Mouse (Mus musculus) lung, embryonic 16.5 days (tissue): Measurements from ENCODE around the gene Pam. TPM values are rescaled to one million over a fixed set of nuclear protein-coding genes. Genes with fewer than 3 reads are reported as not detected.

Source experiments
- ATAC-seq: fragments of 200-750 bp; cut with Nextera tagmentation; 2 replicates; pipeline ENCODE4 v1.8.0; 2017; ENCODE audit warnings: low read depth, mild to moderate bottlenecking, moderate library complexity
- H3K27ac ChIP-seq: fragments of 300-500 bp; sonication (generic); 2 replicates; pipeline ENCODE4 v1.5.1; 2014; ENCODE audit warnings: mild to moderate bottlenecking, control low read depth, low read length
- H3K27me3 ChIP-seq: fragments of 300-500 bp; sonication (generic); 2 replicates; pipeline ENCODE4 v1.6.1; 2014; ENCODE audit warnings: low read depth, low read length, mixed read lengths; ENCODE audit not compliant: control insufficient read depth, insufficient read depth
- H3K36me3 ChIP-seq: fragments of 300-500 bp; sonication (generic); 2 replicates; pipeline ENCODE4 v1.6.1; 2014; ENCODE audit warnings: low read length; ENCODE audit not compliant: control insufficient read depth, insufficient read depth
- H3K4me1 ChIP-seq: fragments of 300-500 bp; sonication (generic); replicated peaks from 2 replicates; pipeline ENCODE4 v1.6.1; 2014; ENCODE audit warnings: low read length, mixed read lengths; ENCODE audit not compliant: control insufficient read depth, insufficient read depth
- H3K4me2 ChIP-seq: fragments of 300-500 bp; sonication (generic); 2 replicates; pipeline ENCODE4 v1.6.1; 2014; ENCODE audit warnings: low read depth, low read length, control low read depth
- H3K4me3 ChIP-seq: fragments of 300-500 bp; sonication (generic); 2 replicates; pipeline ENCODE4 v1.5.1; 2014; ENCODE audit warnings: mild to moderate bottlenecking, low read length, control low read depth
- H3K9ac ChIP-seq: fragments of 300-500 bp; sonication (generic); 2 replicates; pipeline ENCODE4 v1.6.1; 2014; ENCODE audit warnings: low read length, control low read depth
- H3K9me3 ChIP-seq: fragments of 300-500 bp; sonication (generic); 2 replicates; pipeline ENCODE4 v1.6.1; 2016; ENCODE audit warnings: low read length; ENCODE audit not compliant: control insufficient read depth
- WGBS: fragments of 180-500 bp; shearing (Covaris S2); extraction: QIAGEN DNeasy Blood & Tissue Kit; methylation state at CpG from one replicate; pipeline ENCODE4 v1.1.7; 2014; 5-methylcytosine and 5-hydroxymethylcytosine counted together
- polyA plus RNA-seq: library from polyadenylated mRNA; unstranded; fragments of >200 nt; fragmentation: Nextera tagmentation; extraction: Ambion mirVana; gene quantifications from 2 replicates; pipeline ENCODE4 v1.2.1, GENCODE M21; 2015

Gene Pam
- polyA plus RNA-seq, 1 experiment from 2014 or later: 61.4 TPM

GRCm38 (mm10) chr1:97902830-97903229, 192.6 kb downstream of the Pam start:
- no peaks in the 10 kb centered on the region for H3K36me3 ChIP-seq
- H3K27me3 ChIP-seq: no peaks in the 10 kb centered on the region
- no peak overlapping the region for H3K27ac ChIP-seq
- H3K4me2 ChIP-seq: no peak overlapping the region
- no peaks in the 10 kb centered on the region for H3K4me1 ChIP-seq
- no peak overlapping the region for H3K9ac ChIP-seq
- no peak for ATAC-seq
- H3K4me3 ChIP-seq: no peak overlapping the region
- H3K9me3 ChIP-seq: no peaks in the 10 kb centered on the region
- WGBS: 83% methylated on average over 7 of the region's 7 CpGs

GRCm38 (mm10) chr1:97900559-97901153, 194.8 kb downstream of the Pam start:
- no peak for ATAC-seq
- no peaks in the 10 kb centered on the region for H3K36me3 ChIP-seq
- no peak overlapping the region for H3K4me3 ChIP-seq
- H3K9ac ChIP-seq: no peak overlapping the region
- no peak overlapping the region for H3K4me2 ChIP-seq
- H3K27ac ChIP-seq: no peak overlapping the region
- no peaks in the 10 kb centered on the region for H3K4me1 ChIP-seq
- 83% methylated on average over 7 of the region's 7 CpGs for WGBS
- H3K9me3 ChIP-seq: no peaks in the 10 kb centered on the region
- no peaks in the 10 kb centered on the region for H3K27me3 ChIP-seq

- no peak overlapping the region for H3K27ac ChIP-seq
- no peaks in the 10 kb centered on the region for H3K27me3 ChIP-seq
- no peaks in the 10 kb centered on the region for H3K4me1 ChIP-seq
- ATAC-seq: no peak
- WGBS: 84% methylated on average over 9 of the region's 9 CpGs
- H3K9ac ChIP-seq: no peak overlapping the region
- H3K4me3 ChIP-seq: no peak overlapping the region
- no peaks in the 10 kb centered on the region for H3K36me3 ChIP-seq
- H3K9me3 ChIP-seq: no peaks in the 10 kb centered on the region
- H3K4me2 ChIP-seq: no peak overlapping the region
Measured at GRCm38 (mm10) chr1:97887511-97887910, 207.9 kb downstream of the Pam start.

DNA sequence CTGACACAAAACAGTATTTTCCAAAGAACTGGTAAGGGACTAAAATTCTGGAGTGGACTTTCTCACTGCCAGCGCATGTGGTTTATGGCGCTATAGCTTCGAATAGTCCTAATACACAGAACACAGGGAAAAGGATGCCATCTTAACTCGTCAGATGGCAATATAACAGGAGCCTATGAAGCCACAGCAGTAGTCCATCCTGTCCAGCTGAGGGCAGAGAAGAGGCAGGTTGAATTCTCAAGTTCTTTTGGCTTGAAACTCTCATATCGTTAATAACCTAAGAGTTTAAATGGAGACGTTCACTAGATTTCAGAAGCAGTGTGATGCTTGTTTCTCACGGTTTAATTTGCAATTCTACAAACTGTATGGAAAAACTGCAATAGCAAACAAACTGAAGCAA, 211.9 kb downstream of the Pam start:
- Histone ChIP-seq H3K27ac (no peak overlapping the region), H3K9ac (no peak overlapping the region), H3K4me1 (no peaks in the 10 kb centered on the region), H3K27me3 (no peaks in the 10 kb centered on the region), H3K36me3 (no peaks in the 10 kb centered on the region; the same call in 1 of the 2 replicates), H3K9me3 (no peaks in the 10 kb centered on the region), H3K4me3 (no peak overlapping the region), H3K4me2 (no peak overlapping the region)
- WGBS: 83% methylated on average over 7 of the region's 7 CpGs
- ATAC-seq: no peak

- no peak for ATAC-seq
Measured at GRCm38 (mm10) chr1:97877037-97877436, 218.4 kb downstream of the Pam start.

DNA sequence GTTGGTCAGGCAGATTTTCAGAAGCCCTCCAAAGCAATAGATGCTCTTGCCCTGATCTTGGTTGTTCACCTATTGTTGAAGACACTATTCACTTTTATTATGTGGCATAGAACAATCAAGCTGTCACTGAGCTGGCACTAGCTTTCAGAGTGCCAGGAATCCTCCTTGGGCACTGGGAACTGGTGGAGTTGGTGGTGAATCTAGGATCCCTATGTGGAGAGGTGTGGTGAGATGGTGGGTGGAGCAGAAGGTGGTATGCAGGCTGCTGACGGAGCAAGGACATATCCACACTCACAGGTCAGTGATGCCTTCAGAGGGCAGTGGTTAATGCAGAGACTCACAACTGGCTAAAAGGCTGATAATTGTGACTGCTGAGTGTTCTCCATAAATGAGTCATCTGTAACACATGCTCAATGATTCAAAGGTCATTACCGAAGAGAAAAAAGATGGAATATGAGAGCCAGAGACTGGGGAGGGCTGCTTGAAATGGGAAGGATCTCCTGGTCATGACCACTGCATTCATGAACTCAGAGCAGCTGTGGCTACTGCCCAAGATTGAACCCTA, 221.9 kb downstream of the Pam start:
- ATAC-seq: no peak
- Histone ChIP-seq H3K27ac (no peak overlapping the region), H3K27me3 (no peaks in the 10 kb centered on the region), H3K36me3 (no peaks in the 10 kb centered on the region), H3K4me2 (no peak overlapping the region), H3K4me3 (no peak overlapping the region), H3K9ac (no peak overlapping the region), H3K9me3 (no peaks in the 10 kb centered on the region), H3K4me1 (no peaks in the 10 kb centered on the region)
- 89% methylated on average over 2 of the region's 2 CpGs for WGBS

More at GRCm38 (mm10) chr1:97877037-97877436, 218.4 kb downstream of the Pam start:
- H3K4me2 ChIP-seq: no peak overlapping the region
- H3K27ac ChIP-seq: no peak overlapping the region
- no peaks in the 10 kb centered on the region for H3K9me3 ChIP-seq
- H3K27me3 ChIP-seq: no peaks in the 10 kb centered on the region
- H3K4me3 ChIP-seq: no peak overlapping the region
- H3K36me3 ChIP-seq: no peaks in the 10 kb centered on the region; the same call in 1 of the 2 replicates
- H3K9ac ChIP-seq: no peak overlapping the region
- no peaks in the 10 kb centered on the region for H3K4me1 ChIP-seq

- no peaks in the 10 kb centered on the region for H3K27me3 ChIP-seq
- H3K9ac ChIP-seq: no peak overlapping the region
- H3K4me3 ChIP-seq: no peak overlapping the region
- WGBS: 44% methylated on average over 5 of the region's 5 CpGs
- peak overlapping the region; percentile 16; the same call in 1 of the 2 replicates for H3K27ac ChIP-seq
- H3K9me3 ChIP-seq: no peaks in the 10 kb centered on the region
- no peak overlapping the region for H3K4me2 ChIP-seq
- H3K36me3 ChIP-seq: no peaks in the 10 kb centered on the region
- ATAC-seq: no peak
- H3K4me1 ChIP-seq: no peaks in the 10 kb centered on the region
Measured at GRCm38 (mm10) chr1:97872493-97872892, 223.0 kb downstream of the Pam start.

DNA sequence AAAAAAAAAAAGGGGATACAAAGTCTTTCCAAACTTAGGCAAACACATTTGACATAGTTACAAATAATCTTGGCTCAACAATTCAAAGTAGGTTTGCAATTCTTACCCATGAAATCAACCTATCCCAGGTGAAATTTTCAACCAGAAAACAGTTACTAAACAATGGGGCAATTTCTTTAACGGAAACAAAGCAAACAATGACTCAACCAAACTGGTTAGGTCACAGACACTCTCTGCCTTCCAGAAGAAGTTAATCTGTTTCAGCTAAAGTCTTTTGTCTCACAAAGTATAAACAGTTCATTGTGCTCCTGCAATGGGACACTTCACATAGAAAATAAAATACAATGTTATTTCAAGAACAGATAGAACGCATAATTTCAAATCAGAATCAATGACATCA, 223.4 kb downstream of the Pam start:
- ATAC-seq: no peak

DNA sequence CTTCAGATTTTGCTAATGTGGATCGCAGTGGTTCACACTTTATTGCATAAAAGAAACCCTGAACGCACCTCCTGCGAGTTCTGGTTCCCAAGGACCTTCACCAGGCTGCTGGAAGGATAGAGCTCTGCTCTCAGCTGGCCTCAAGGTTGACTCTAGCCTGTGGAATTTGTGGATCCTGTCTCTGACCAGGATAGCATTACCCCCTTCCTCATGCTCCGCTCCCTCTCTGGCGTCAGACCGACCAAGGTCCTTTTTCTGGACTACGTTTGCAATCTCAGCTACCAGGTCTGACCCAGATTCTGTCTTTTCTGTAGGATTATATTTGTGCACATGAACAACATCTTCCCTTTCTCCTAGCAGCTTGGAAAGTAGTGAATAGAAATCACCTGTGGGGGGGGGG, 231.3 kb downstream of the Pam start:
- H3K36me3 ChIP-seq: no peaks in the 10 kb centered on the region
- no peak overlapping the region for H3K9ac ChIP-seq
- no peaks in the 10 kb centered on the region for H3K27me3 ChIP-seq
- no peaks in the 10 kb centered on the region for H3K4me1 ChIP-seq
- ATAC-seq: no peak
- no peak overlapping the region for H3K4me2 ChIP-seq
- WGBS: 93% methylated on average over 7 of the region's 7 CpGs
- H3K4me3 ChIP-seq: no peak overlapping the region
- H3K27ac ChIP-seq: no peak overlapping the region
- no peaks in the 10 kb centered on the region for H3K9me3 ChIP-seq

More for the DNA sequence above, 223.4 kb downstream of the Pam start:
- Histone ChIP-seq H3K9ac (no peak overlapping the region), H3K36me3 (no peaks in the 10 kb centered on the region), H3K9me3 (no peaks in the 10 kb centered on the region), H3K27me3 (no peaks in the 10 kb centered on the region), H3K4me1 (no peaks in the 10 kb centered on the region), H3K4me2 (no peak overlapping the region), H3K4me3 (no peak overlapping the region), H3K27ac (peak overlapping the region; percentile 16; the same call in 1 of the 2 replicates)
- 64% methylated on average over 2 of the region's 2 CpGs for WGBS
